Mouse (Mus musculus) small intestine, adult 2 months (tissue): ENCODE data around the gene Rundc3a. TPM values are rescaled to one million over a fixed set of nuclear protein-coding genes. Genes with fewer than 3 reads are reported as not detected.
A peak's percentile ranks its signal among the peaks of the same experiment; 100 is the strongest.
"Not testable (repeated sequence)": the region's sequence is repeated elsewhere in the genome, so short reads cannot be mapped to it uniquely, and the experiment has no call there.

Experiments
- H3K27ac ChIP-seq: fragments of 200-500 bp; 2 replicates; pipeline ENCODE4 v1.5.1; 2012; ENCODE audit warnings: low read depth, low read length, control low read depth, inconsistent platforms; ENCODE audit not compliant: insufficient read depth
- H3K27me3 ChIP-seq: fragments of 200-500 bp; 2 replicates; pipeline ENCODE4 v1.6.1; 2012; ENCODE audit warnings: mild to moderate bottlenecking, moderate library complexity, low read length, inconsistent platforms; ENCODE audit not compliant: control insufficient read depth, insufficient read depth
- H3K36me3 ChIP-seq: fragments of 200-500 bp; 2 replicates; pipeline ENCODE4 v1.6.1; 2012; ENCODE audit warnings: mild to moderate bottlenecking, low read length, control low read depth, inconsistent platforms; ENCODE audit not compliant: control insufficient read depth, insufficient read depth
- H3K4me1 ChIP-seq: fragments of 200-500 bp; 2 replicates; pipeline ENCODE4 v1.6.1; 2012; ENCODE audit warnings: low read length, inconsistent platforms, mixed read lengths; ENCODE audit not compliant: control insufficient read depth, insufficient read depth, insufficient read length
- H3K4me3 ChIP-seq: fragments of 200-500 bp; 2 replicates; pipeline ENCODE4 v1.5.1; 2012; ENCODE audit warnings: low read depth, mild to moderate bottlenecking, control low read depth, inconsistent platforms, low read length, moderate library complexity
- CTCF ChIP-seq: fragments of 200-500 bp; IDR thresholded peaks from 2 replicates; pipeline ENCODE4 v1.5.1; 2012; ENCODE audit warnings: low read depth, mild to moderate bottlenecking, control low read depth, inconsistent platforms, low read length, moderate library complexity, mixed read lengths; ENCODE audit not compliant: insufficient replicate concordance, insufficient read length; ENCODE audit errors: extremely low read depth
- POLR2A ChIP-seq: fragments of 200-500 bp; IDR thresholded peaks from 2 replicates; pipeline ENCODE4 v1.6.1; 2012; ENCODE audit warnings: low read depth, mild to moderate bottlenecking, control low read depth, inconsistent platforms, low read length, moderate library complexity
- WGBS: fragments of 180-500 bp; shearing (Covaris S2); methylation state at CpG from one replicate; pipeline ENCODE4 v1.1.7; 2018; 5-methylcytosine and 5-hydroxymethylcytosine counted together
- polyA plus RNA-seq: library from polyadenylated mRNA; depleted of rRNA; stranded (reverse); fragments of >200 nt; gene quantifications from 2 replicates; pipeline ENCODE4 v1.2.3, GENCODE M21; 2012

Gene Rundc3a
- polyA plus RNA-seq, 1 experiment, result 6.5 TPM

- H3K4me3 ChIP-seq, result no peak overlapping the region
- no peaks in the 10 kb centered on the region for H3K36me3 ChIP-seq
- no peak overlapping the region for H3K27ac ChIP-seq
- 81% methylated on average over 1 of the region's 1 CpGs for WGBS
- H3K4me1 ChIP-seq, result peaks cover 2% of the 10 kb centered on the region; the same call in 1 of the 2 replicates
- H3K27me3 ChIP-seq, result no peaks in the 10 kb centered on the region
- TF ChIP-seq CTCF (no peak), POLR2A (no peak)
Observed at GRCm38 (mm10) chr11:102383365-102384136, 9.7 kb upstream of the Rundc3a start.

DNA sequence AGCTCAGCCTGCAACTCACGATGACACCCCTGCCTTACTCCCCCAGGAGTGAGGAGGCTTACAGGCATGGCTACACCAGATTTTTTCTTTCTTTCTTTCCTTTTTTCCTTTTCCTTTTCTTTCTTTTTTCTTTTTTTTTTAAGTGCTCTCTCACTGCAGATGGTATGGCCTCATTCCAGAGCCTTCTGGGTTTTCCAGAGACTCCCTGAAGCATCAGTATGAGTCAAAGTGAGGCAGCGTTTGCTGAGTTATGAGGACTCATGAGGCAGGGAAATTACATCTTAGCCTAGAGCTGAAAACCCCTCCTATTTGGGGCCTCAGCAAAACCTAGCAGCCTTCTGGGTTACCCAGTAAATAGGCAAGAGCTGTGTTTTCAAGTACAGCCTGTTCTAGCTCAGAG, 8.8 kb upstream of the Rundc3a start:
- Histone ChIP-seq H3K36me3 (no peaks in the 10 kb centered on the region), H3K27ac (no peak overlapping the region), H3K4me3 (no peak overlapping the region), H3K27me3 (no peaks in the 10 kb centered on the region), H3K4me1 (peaks cover 2% of the 10 kb centered on the region; the same call in 1 of the 2 replicates)
- no peak for TF ChIP-seq POLR2A
- no peak for TF ChIP-seq CTCF
- whole genome bisulfite sequencing, result 72% methylated on average over 2 of the region's 2 CpGs

- H3K27me3 ChIP-seq, result no peaks in the 10 kb centered on the region
- H3K36me3 ChIP-seq, result no peaks in the 10 kb centered on the region
- H3K27ac ChIP-seq, result no peak overlapping the region
- H3K4me1 ChIP-seq, result peaks cover 2% of the 10 kb centered on the region; the same call in 1 of the 2 replicates
- WGBS, result 64% methylated on average over 4 of the region's 4 CpGs
- no peak overlapping the region for H3K4me3 ChIP-seq
- no peak for TF ChIP-seq CTCF
- no peak for TF ChIP-seq POLR2A
Observed at GRCm38 (mm10) chr11:102385075-102385474, 8.1 kb upstream of the Rundc3a start.

GRCm38 (mm10) chr11:102386121-102386520, 7.1 kb upstream of the Rundc3a start:
- no peak overlapping the region for H3K27ac ChIP-seq
- whole genome bisulfite sequencing, result 67% methylated on average over 5 of the region's 5 CpGs
- H3K27me3 ChIP-seq, result no peaks in the 10 kb centered on the region
- no peaks in the 10 kb centered on the region for H3K36me3 ChIP-seq
- no peaks in the 10 kb centered on the region for H3K4me1 ChIP-seq
- TF ChIP-seq POLR2A (no peak), CTCF (no peak)
- H3K4me3 ChIP-seq, result no peak overlapping the region

DNA sequence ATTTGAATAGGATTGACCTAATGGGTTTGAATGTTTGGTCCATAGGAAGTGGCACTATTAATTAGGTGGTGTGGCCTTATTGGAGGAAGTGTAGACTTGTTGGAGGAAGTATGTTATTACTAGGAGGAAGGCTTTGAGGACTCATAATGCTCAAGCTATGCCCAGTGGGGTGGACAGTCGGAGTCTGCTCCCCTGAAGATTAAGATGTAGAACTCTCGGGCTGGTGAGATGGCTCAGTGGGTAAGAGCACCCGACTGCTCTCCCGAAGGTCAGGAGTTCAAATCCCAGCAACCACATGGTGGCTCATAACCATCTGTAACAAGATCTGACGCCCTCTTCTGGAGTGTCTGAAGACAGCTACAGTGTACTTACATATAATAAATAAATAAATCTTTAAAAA, 3.8 kb upstream of the Rundc3a start:
- H3K36me3 ChIP-seq, H3K27me3 ChIP-seq, H3K4me3 ChIP-seq, H3K27ac ChIP-seq: not testable (repeated sequence)
- peaks cover 12% of the 10 kb centered on the region for H3K4me1 ChIP-seq
- 85% methylated on average over 4 of the region's 5 CpGs for WGBS

- H3K27ac ChIP-seq, result no peak overlapping the region
- no peaks in the 10 kb centered on the region for H3K36me3 ChIP-seq
- 8% methylated on average over 15 of the region's 15 CpGs for WGBS
- H3K4me1 ChIP-seq, result peaks cover 13% of the 10 kb centered on the region
- H3K4me3 ChIP-seq, result peak overlapping the region; percentile 50
- H3K27me3 ChIP-seq, result no peaks in the 10 kb centered on the region
- TF ChIP-seq CTCF, result no peak
- TF ChIP-seq POLR2A, result no peak
Observed at GRCm38 (mm10) chr11:102392441-102393237, 564 bp upstream of the Rundc3a start.

- Histone ChIP-seq H3K4me1 (peaks cover 13% of the 10 kb centered on the region), H3K27ac (no peak overlapping the region), H3K27me3 (no peaks in the 10 kb centered on the region), H3K4me3 (peak overlapping the region; percentile 50), H3K36me3 (no peaks in the 10 kb centered on the region)
- 7% methylated on average over 17 of the region's 17 CpGs for WGBS
- no peak for TF ChIP-seq CTCF
Observed at GRCm38 (mm10) chr11:102393719-102394420, 667 bp downstream of the Rundc3a start.
